Mouse (Mus musculus) G1E (cell line): Measurements from ENCODE around the gene Olfr1141.

ENCODE experiments used
- CTCF ChIP-seq: IDR thresholded peaks from 2 replicates; pipeline ENCODE4 v1.5.1; 2012; ENCODE audit warnings: low read depth, low read length, inconsistent platforms, mixed read lengths
- GATA1 ChIP-seq: IDR thresholded peaks from 2 replicates; pipeline ENCODE4 v1.6.1; 2012; ENCODE audit warnings: borderline replicate concordance, low read length, inconsistent platforms, mixed read lengths

DNA sequence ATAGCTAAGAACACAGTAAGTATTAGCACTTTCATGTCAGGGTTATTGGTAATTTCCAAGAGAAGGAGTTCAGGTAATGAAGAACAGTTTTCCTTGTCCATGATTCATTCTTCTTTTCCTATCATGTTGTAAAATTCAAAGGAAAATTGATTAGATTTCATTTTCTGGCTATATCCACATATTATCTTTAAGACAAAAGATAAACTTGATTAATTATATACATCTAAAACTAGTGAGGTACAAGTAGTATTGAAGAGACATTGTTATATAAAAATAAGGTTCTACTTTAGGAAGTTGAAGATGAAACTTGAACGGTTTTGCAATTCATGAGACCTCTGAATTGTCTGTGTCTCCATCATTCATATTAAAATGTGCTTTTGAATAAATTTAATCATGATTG lies at the start of gene Olfr1141:
- TF ChIP-seq CTCF (no peak), GATA1 (no peak)
